Mouse (Mus musculus): ENCODE results near the gene Glis3.
A peak's percentile ranks its signal among the peaks of the same experiment; 100 is the strongest.

Glis3 gene

DNA sequence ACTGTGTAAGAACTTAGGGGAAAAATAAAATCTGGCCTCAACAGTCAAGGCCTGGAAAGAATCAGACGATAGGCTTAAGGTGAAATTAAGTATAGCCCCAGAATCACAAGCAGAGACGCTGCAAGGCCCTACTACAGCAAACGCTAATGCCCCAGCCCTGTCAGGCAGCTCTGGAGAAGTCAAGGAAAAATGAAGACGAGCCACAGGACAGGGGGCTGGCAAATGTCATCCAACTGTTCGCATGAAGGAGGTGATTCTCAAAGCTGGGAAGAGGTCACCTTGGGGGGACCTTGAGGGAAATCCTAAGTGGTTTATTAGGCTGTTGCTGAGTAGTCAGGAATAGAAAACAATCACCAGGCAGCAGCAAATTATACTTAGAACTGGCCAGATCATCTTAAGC, 214.1 kb downstream of the Glis3 start:
- DNase-seq: no peak

GRCm38 (mm10) chr19:28454331-28454730, 225.5 kb downstream of the Glis3 start:
- no peak for DNase-seq

- DNase-seq: no peak
Measured at GRCm38 (mm10) chr19:28452951-28453520, 226.8 kb downstream of the Glis3 start.

DNA sequence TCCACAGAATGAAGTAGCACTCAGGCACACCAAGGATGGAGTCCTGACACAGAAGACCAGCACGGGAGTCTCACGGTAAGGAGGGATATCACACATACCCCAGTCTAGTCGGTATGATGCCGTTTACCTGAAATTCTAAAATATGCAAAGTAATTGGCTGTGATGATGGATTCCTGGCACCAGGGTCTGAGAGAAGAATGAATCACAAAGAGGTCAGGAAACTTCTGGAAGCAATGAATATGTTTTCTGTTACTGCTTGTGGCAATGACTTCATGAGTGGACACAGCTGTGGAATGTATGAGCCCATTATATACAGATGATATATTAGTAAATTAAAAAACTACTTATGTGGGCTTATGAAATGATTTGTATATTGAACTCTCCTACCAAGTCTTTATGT, 231.1 kb downstream of the Glis3 start:
- DNase-seq: no peak

DNA sequence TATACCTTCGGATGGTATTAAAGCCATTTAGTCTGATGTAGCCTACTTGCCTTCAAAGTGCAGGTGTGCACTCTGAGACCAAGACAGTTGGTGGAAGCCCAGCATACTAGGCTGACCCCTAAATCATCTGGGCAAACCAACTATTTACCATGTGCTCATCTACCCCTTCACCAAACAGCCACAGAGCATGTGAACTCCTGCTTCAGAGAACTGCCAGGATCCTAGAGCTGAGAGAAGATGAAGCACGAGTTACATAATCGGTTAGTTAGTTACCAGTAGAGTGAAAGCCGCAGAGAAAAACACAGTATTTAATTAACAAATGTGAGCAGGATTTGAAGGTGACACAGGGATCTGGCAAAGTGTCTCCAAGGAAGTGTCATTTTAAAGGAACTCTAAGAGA, 237.7 kb downstream of the Glis3 start:
- no peak for DNase-seq

DNA sequence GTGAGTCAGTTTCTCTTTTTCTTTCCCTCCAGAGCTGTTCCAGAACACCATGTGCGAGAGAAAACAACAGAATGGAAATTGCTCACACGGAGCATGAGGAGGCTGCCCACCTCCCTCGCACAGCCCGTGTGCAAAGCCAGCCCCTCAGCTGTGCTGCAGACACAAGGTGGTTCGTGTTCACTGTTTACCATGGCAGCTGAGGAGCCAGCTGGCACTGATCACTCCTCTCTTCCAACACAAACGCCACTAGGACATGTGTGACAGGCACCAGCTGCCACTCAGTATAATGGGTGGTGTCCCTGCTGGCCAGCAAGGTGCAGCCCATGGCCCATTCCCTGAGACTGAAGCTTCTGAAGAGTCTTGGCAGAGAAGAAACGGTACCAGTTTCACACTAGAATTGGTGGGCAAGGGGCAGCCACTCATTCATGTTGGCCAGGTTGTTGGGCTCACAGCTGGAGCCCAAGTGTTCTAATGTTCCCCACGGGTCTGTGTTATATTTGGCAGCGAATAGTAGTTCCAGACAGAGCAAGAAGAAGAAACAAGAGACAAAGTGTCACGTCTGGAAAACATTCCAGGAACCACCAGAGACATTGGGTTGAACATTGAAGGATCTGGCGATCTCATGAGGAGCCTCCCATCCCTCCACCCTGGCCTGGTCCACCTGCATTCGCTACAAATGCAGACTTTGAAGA, 243.3 kb downstream of the Glis3 start:
- DNase-seq: peak; percentile 30

GRCm38 (mm10) chr19:28428220-28428816, 251.6 kb downstream of the Glis3 start:
- no peak for DNase-seq

DNA sequence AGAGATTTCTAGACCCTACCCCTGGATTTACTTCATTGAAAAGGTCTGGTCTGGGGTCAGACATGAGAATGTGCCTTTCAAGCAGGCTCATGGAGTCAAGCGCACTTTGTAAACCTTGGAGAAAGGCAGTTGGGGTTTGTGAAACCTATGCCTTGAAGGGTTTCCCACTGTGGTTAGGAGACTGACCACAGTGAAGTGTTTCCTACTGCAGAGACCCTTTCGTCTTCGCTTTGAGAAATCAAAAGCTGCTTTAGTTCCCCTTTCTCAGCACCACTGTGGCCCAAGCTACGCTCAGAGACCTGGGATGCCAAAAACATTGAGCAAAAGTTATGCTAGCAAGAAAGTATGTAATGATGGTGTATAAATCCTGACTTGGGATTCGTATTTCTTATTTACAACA, 255.7 kb downstream of the Glis3 start:
- no peak for DNase-seq

DNA sequence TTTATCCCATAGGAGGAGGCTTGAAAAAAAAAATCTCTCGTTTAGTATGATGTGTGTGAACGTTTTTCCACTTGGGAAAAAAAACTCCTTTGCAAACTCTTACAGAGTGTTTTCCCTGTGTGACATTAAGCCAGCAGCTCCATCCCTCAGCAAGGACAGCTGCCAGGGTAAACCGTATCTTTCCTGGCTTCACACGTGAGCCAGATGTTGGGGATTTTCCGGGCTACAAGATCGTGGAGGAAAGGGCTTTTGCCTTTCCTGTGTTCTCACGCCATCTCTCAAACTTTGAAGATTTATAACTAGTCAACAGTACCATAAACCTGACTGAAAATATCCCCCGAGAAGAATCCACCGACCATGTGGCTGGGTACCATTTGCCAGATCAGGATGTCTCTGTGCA, 256.9 kb downstream of the Glis3 start:
- no peak for DNase-seq

DNA sequence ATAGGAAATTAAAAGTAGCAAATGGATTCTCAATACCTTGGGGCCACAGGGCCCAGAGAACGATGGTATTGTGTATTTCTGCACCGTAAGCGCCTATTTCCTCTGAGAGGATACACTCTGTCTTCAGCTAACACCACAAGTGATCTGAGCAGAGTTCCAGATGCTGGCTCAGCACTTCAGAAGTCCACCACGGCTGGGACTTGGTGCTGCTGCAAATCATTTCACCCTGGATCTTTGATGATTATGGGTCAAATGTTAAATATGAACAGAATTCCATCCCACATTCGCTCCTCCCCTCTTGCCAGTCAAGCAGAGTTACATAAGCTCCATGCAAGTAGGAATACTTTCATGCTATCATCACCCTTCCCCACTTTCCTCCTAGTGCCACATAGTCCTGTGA, 263.8 kb downstream of the Glis3 start:
- no peak for DNase-seq

- DNase-seq: no peak
Measured at GRCm38 (mm10) chr19:28408787-28409186, 271.1 kb downstream of the Glis3 start.

DNA sequence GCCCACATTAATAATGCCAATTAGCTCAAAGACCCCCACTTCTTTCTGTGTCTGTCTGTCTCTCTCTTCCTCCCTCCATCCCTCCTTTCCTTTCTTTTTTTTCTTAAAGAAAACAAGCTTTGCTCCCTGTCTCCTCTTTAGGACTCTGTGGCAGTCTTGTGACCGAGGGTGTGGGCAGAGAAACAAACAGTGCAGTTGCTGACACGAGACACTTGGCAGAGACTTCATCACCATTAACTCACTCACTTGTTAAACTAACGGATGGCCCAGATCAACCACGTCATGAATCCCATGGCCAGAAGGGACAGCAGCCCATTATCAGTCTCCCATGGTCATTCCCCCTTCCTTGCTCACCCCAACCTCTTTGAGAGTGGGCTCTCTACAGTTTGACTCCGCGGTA, 276.9 kb downstream of the Glis3 start:
- no peak for DNase-seq

- no peak for DNase-seq
Measured at GRCm38 (mm10) chr19:28395584-28395861, 284.4 kb downstream of the Glis3 start.

- DNase-seq: no peak
Measured at GRCm38 (mm10) chr19:28394826-28395583, 284.9 kb downstream of the Glis3 start.

GRCm38 (mm10) chr19:28393766-28394165, 286.1 kb downstream of the Glis3 start:
- no peak for DNase-seq

- no peak for DNase-seq
Measured at GRCm38 (mm10) chr19:28392838-28393237, 287.0 kb downstream of the Glis3 start.

GRCm38 (mm10) chr19:28390920-28391319, 289.0 kb downstream of the Glis3 start:
- DNase-seq: no peak

- no peak for DNase-seq
Measured at GRCm38 (mm10) chr19:28389146-28389545, 290.7 kb downstream of the Glis3 start.

GRCm38 (mm10) chr19:28383425-28383824, 296.5 kb downstream of the Glis3 start:
- DNase-seq: no peak

DNA sequence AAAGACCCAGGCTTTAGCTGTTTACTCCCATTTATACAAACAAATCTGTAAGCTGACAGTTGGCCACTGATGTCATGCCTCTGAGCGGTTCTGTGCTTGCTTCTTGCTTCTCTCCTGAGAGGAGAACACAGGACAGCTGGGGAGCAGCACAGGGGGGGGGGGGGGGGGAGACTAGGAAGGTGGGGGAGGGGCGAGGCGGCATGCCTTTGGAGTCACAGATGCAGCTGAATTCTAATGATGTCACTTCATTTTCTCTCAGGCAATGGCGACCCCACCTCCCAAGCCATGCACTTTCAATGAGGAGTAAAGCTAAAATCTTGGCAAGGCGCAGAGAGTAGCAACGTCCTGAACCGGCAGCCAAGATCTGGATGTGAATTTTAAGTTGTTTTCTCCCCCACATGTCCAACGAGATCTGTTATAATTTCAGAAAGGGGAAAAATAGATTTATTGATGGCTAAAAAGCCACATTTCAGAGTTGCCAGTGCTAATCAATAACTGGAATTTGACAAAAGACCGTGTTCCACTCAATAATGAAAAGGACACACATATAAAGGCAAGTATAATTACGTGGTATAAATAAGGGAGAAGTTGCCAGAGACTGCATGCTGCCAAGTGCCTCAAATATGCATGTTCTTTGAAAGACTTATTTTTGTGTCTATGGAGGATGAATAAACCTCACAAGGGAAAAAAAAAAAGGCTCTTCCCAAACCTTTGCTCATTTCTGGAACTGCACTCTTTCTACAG, 297.5 kb downstream of the Glis3 start:
- DNase-seq: no peak

GRCm38 (mm10) chr19:28381441-28381840, 298.4 kb downstream of the Glis3 start:
- DNase-seq: no peak

- no peak for DNase-seq
Measured at GRCm38 (mm10) chr19:28380691-28381262, 299.1 kb downstream of the Glis3 start.

- DNase-seq: no peak
Measured at GRCm38 (mm10) chr19:28377788-28378295, 302.0 kb downstream of the Glis3 start.
